16 mouse cellular contexts compared by ENCODE assay signal in the genomic region with DNA sequence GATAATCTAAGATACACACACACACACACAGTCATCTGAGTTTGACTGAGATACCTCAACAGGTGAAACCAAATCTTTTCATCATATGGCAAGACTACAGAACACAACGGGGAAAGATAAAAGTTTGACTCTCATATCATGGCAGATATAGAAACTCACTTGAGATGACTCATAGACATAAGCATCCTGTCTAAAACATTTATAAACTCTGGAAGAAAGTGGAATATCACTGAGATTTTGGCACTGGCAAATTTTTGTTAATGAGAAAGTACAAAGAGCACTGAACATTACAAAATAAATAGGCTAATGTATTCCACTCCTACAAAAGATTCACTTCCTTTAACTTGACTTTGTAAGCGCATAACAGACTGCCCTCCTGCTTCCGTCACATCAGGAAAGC.
DNase-seq lines count a peak whose midpoint lies in the region; ATAC-seq lines count a peak whose summit lies in the region.
"Had no signal": no experiment of that assay in that cellular context is flagged by ENCODE, and none has a peak within 500 bp of the region (broad histone marks: within the 10 kb centered on the region; RNA-seq: fewer than 3 reads in every experiment).

No protein-coding gene starts in this region.

- peak; percentile 69 for ATAC-seq in frontal cortex, adult (ENCODE audit: low TSS enrichment)
- ATAC-seq: activated CD4-positive, CD25-positive, alpha-beta regulatory T cell, adult 4 months; CD4-positive, CD25-positive, alpha-beta regulatory T cell, adult 4 months; Patski had no signal

- no peak for DNase-seq in frontal cortex, postnatal 10 days (ENCODE audit: low spot score in 2 of 2)
- DNase-seq: adrenal gland, adult 2 months; adrenal gland, adult 8-10 months; adrenal gland, postnatal 10 days; adrenal gland, postnatal 14 days; adrenal gland, postnatal 25 days; adrenal gland, postnatal 36 days; B cell, adult 2 months; cerebellum, adult 11 months; cerebellum, adult 11-12 months; cerebellum, adult 18-20 months; cerebellum, adult 2 months had no signal
